Mouse (Mus musculus): ENCODE measurements around the gene Matn3. TPM values are rescaled to one million over a fixed set of nuclear protein-coding genes. Genes with fewer than 3 reads are reported as not detected.
"Not testable (repeated sequence)": the region's sequence is repeated elsewhere in the genome, so short reads cannot be mapped to it uniquely, and the experiment has no call there.

Gene Matn3
- polyA plus RNA-seq, 1 experiment = not detected

- no peak for TF ChIP-seq POLR2A (IDR thresholded peaks at IDR 0.05; ENCODE audit: borderline replicate concordance, insufficient read depth, low read length)
- TF ChIP-seq CTCF (IDR thresholded peaks at IDR 0.05; ENCODE audit: borderline replicate concordance, insufficient read depth, low read depth, low read length) = no peak
- Histone ChIP-seq H3K4me3 (replicated peaks; ENCODE audit: insufficient read depth, low read depth, low read length) (peak overlapping the region; percentile 71), H3K27me3 (ENCODE audit: control insufficient read depth, insufficient read depth, low read length) (no peaks in the 10 kb centered on the region), H3K27ac (ENCODE audit: insufficient read depth, low read length) (peak overlapping the region; percentile 90), H3K4me1 (ENCODE audit: control insufficient read depth, insufficient read depth, low read length) (peaks cover 4% of the 10 kb centered on the region; the same call in 1 of the 2 replicates)
- peak in 1 of 2 experiments; percentile 36 for DNase-seq
- WGBS = under 1% methylated on average over 30 of the region's 30 CpGs
These were observed 25.2 kb upstream of the Matn3 start for GRCm38 (mm10) chr12:8922369-8923124.

GRCm38 (mm10) chr12:8923125-8923410 lies 24.7 kb upstream of the Matn3 start:
- Histone ChIP-seq H3K27ac (ENCODE audit: insufficient read depth, low read length) (no peak overlapping the region; the same call in 1 of the 2 replicates), H3K27me3 (ENCODE audit: control insufficient read depth, insufficient read depth, low read length) (no peaks in the 10 kb centered on the region), H3K4me3 (replicated peaks; ENCODE audit: insufficient read depth, low read depth, low read length) (peak overlapping the region; percentile 71), H3K4me1 (ENCODE audit: control insufficient read depth, insufficient read depth, low read length) (peaks cover 4% of the 10 kb centered on the region)
- peak; percentile 35 to 57 for DNase-seq
- TF ChIP-seq CTCF (IDR thresholded peaks at IDR 0.05; ENCODE audit: borderline replicate concordance, insufficient read depth, low read depth, low read length) (no peak), POLR2A (IDR thresholded peaks at IDR 0.05; ENCODE audit: borderline replicate concordance, insufficient read depth, low read length) (no peak)
- WGBS = 3% methylated on average over 5 of the region's 5 CpGs

GRCm38 (mm10) chr12:8923603-8924002 lies 24.1 kb upstream of the Matn3 start:
- Histone ChIP-seq H3K27me3 (ENCODE audit: control insufficient read depth, insufficient read depth, low read length) (no peaks in the 10 kb centered on the region), H3K4me3 (replicated peaks; ENCODE audit: insufficient read depth, low read depth, low read length) (peak overlapping the region; percentile 4), H3K27ac (ENCODE audit: insufficient read depth, low read length) (no peak overlapping the region), H3K4me1 (ENCODE audit: control insufficient read depth, insufficient read depth, low read length) (peaks cover 4% of the 10 kb centered on the region)
- WGBS = 30% methylated on average over 2 of the region's 2 CpGs
- DNase-seq = no peak
- no peak for TF ChIP-seq POLR2A (IDR thresholded peaks at IDR 0.05; ENCODE audit: borderline replicate concordance, insufficient read depth, low read length)
- TF ChIP-seq CTCF (IDR thresholded peaks at IDR 0.05; ENCODE audit: borderline replicate concordance, insufficient read depth, low read depth, low read length) = no peak

GRCm38 (mm10) chr12:8927652-8928051 lies 20.1 kb upstream of the Matn3 start:
- 96% methylated on average over 3 of the region's 3 CpGs for WGBS
- H3K4me3 ChIP-seq (replicated peaks; ENCODE audit: insufficient read depth, low read depth, low read length) = no peak overlapping the region
- no peak for DNase-seq

GRCm38 (mm10) chr12:8928766-8929165 lies 19.0 kb upstream of the Matn3 start:
- no peak for TF ChIP-seq CTCF (IDR thresholded peaks at IDR 0.05; ENCODE audit: borderline replicate concordance, insufficient read depth, low read depth, low read length)
- TF ChIP-seq POLR2A (IDR thresholded peaks at IDR 0.05; ENCODE audit: borderline replicate concordance, insufficient read depth, low read length) = no peak
- Histone ChIP-seq H3K4me3 (replicated peaks; ENCODE audit: insufficient read depth, low read depth, low read length) (no peak overlapping the region), H3K4me1 (ENCODE audit: control insufficient read depth, insufficient read depth, low read length) (peaks cover 15% of the 10 kb centered on the region), H3K27ac (ENCODE audit: insufficient read depth, low read length) (no peak overlapping the region), H3K27me3 (ENCODE audit: control insufficient read depth, insufficient read depth, low read length) (no peaks in the 10 kb centered on the region)
- DNase-seq = no peak
- WGBS = 73% methylated on average over 4 of the region's 4 CpGs

More at GRCm38 (mm10) chr12:8927652-8928051, 20.1 kb upstream of the Matn3 start:
- no peak overlapping the region for H3K27ac ChIP-seq (ENCODE audit: insufficient read depth, low read length)
- no peaks in the 10 kb centered on the region for H3K27me3 ChIP-seq (ENCODE audit: control insufficient read depth, insufficient read depth, low read length)
- peaks cover 15% of the 10 kb centered on the region for H3K4me1 ChIP-seq (ENCODE audit: control insufficient read depth, insufficient read depth, low read length)
- TF ChIP-seq POLR2A (IDR thresholded peaks at IDR 0.05; ENCODE audit: borderline replicate concordance, insufficient read depth, low read length) = no peak
- no peak for TF ChIP-seq CTCF (IDR thresholded peaks at IDR 0.05; ENCODE audit: borderline replicate concordance, insufficient read depth, low read depth, low read length)

GRCm38 (mm10) chr12:8931083-8931482 lies 16.6 kb upstream of the Matn3 start:
- no peak for TF ChIP-seq CTCF (IDR thresholded peaks at IDR 0.05; ENCODE audit: borderline replicate concordance, insufficient read depth, low read depth, low read length)
- no peak for TF ChIP-seq POLR2A (IDR thresholded peaks at IDR 0.05; ENCODE audit: borderline replicate concordance, insufficient read depth, low read length)

GRCm38 (mm10) chr12:8935349-8935748 lies 12.4 kb upstream of the Matn3 start:
- Histone ChIP-seq H3K27ac (ENCODE audit: insufficient read depth, low read length) (no peak overlapping the region), H3K4me1 (ENCODE audit: control insufficient read depth, insufficient read depth, low read length) (peaks cover 6% of the 10 kb centered on the region; the same call in 1 of the 2 replicates), H3K4me3 (replicated peaks; ENCODE audit: insufficient read depth, low read depth, low read length) (no peak overlapping the region), H3K27me3 (ENCODE audit: control insufficient read depth, insufficient read depth, low read length) (no peaks in the 10 kb centered on the region)
- 59% methylated on average over 5 of the region's 5 CpGs for WGBS
- TF ChIP-seq POLR2A (IDR thresholded peaks at IDR 0.05; ENCODE audit: borderline replicate concordance, insufficient read depth, low read length) (no peak), CTCF (IDR thresholded peaks at IDR 0.05; ENCODE audit: borderline replicate concordance, insufficient read depth, low read depth, low read length) (no peak)
- DNase-seq = no peak

More at GRCm38 (mm10) chr12:8931083-8931482, 16.6 kb upstream of the Matn3 start:
- peaks cover 10% of the 10 kb centered on the region for H3K4me1 ChIP-seq (ENCODE audit: control insufficient read depth, insufficient read depth, low read length)
- H3K27me3 ChIP-seq (ENCODE audit: control insufficient read depth, insufficient read depth, low read length) = no peaks in the 10 kb centered on the region
- 80% methylated on average over 4 of the region's 4 CpGs for WGBS
- H3K4me3 ChIP-seq (replicated peaks; ENCODE audit: insufficient read depth, low read depth, low read length) = no peak overlapping the region
- DNase-seq = no peak
- H3K27ac ChIP-seq (ENCODE audit: insufficient read depth, low read length) = no peak overlapping the region

GRCm38 (mm10) chr12:8936210-8936609 lies 11.5 kb upstream of the Matn3 start:
- not testable (repeated sequence) for H3K4me1 ChIP-seq (ENCODE audit: control insufficient read depth, insufficient read depth, low read length); H3K4me3 ChIP-seq (replicated peaks; ENCODE audit: insufficient read depth, low read depth, low read length); H3K27ac ChIP-seq (ENCODE audit: insufficient read depth, low read length); H3K27me3 ChIP-seq (ENCODE audit: control insufficient read depth, insufficient read depth, low read length); DNase-seq
- WGBS = 69% methylated on average over 4 of the region's 4 CpGs

Measured in cerebellum, adult 2 months (tissue).